Mouse (Mus musculus) lung, adult 2 months (tissue): ENCODE measurements around the gene Cyp2c40.
"Not testable (repeated sequence)": the region's sequence is repeated elsewhere in the genome, so short reads cannot be mapped to it uniquely, and the experiment has no call there.

Source experiments
- CTCF ChIP-seq: fragments of 200-500 bp; IDR thresholded peaks from 2 replicates; pipeline ENCODE4 v1.5.1; 2011; ENCODE audit warnings: mild to moderate bottlenecking, low read length, control low read depth; ENCODE audit not compliant: insufficient read depth
- POLR2A ChIP-seq: fragments of 200-500 bp; IDR thresholded peaks from 2 replicates; pipeline ENCODE4 v1.6.1; 2011; ENCODE audit warnings: low read depth, mild to moderate bottlenecking, control low read depth, low read length, borderline replicate concordance; ENCODE audit errors: extremely low read depth

DNA sequence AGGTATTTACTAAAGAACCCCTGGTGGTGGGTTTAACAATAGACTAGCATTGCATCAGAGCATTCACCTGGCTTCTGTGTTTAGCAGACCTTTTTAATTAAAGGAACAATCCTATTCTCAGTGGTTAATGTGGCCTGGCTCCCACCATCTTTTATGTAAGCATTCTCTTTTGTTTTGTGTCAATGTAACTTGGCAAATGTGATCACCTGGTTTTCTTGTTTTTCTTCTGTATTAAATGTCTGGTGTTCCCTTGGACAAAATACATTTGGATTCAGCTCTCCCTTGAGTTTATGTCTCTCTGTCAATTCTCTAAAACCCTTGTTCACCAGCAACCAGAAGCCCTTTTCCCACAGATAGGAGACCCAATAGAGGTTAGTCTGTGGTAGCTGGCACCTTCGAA lies 3.8 kb upstream of the Cyp2c40 start:
- not testable (repeated sequence) for TF ChIP-seq CTCF, POLR2A
